Mouse (Mus musculus) testis, adult 2 months (tissue): ENCODE results near the gene Sp2.

Source experiments
- CTCF ChIP-seq: fragments of 200-500 bp; IDR thresholded peaks from 2 replicates; pipeline ENCODE4 v1.5.1; 2012; ENCODE audit warnings: low read depth, mild to moderate bottlenecking, inconsistent platforms, low read length, moderate library complexity; ENCODE audit not compliant: control insufficient read depth, insufficient read depth, insufficient replicate concordance
- POLR2A ChIP-seq: fragments of 200-500 bp; IDR thresholded peaks from 2 replicates; pipeline ENCODE4 v1.6.1; 2012; ENCODE audit warnings: low read depth, mild to moderate bottlenecking, inconsistent platforms, low read length, moderate library complexity; ENCODE audit not compliant: control insufficient read depth

GRCm38 (mm10) chr11:96908594-96908993, 74.2 kb downstream of the Sp2 start:
- TF ChIP-seq POLR2A: no peak
- no peak for TF ChIP-seq CTCF
